Mouse (Mus musculus) forebrain, embryonic 13.5 days (tissue): ENCODE data around the gene Hdc. TPM values are rescaled to one million over a fixed set of nuclear protein-coding genes. Genes with fewer than 3 reads are reported as not detected.

Experiments used
- polyA plus RNA-seq: library from polyadenylated mRNA; unstranded; fragments of >200 nt; fragmentation: Nextera tagmentation; extraction: Ambion mirVana; gene quantifications from 2 replicates; pipeline ENCODE4 v1.2.1, GENCODE M21; 2015

Gene Hdc
- polyA plus RNA-seq, 1 experiment from 2014 or later = 1.0 TPM

Other genes starting within 250 kb of the Hdc start
- 0.09 TPM in 1 of 2 replicates, not detected in the other for gene Atp8b4, start 118.6 kb downstream of the Hdc start, polyA plus RNA-seq
- 2.8 and 4.0 TPM in 2 replicates for gene Slc27a2, start 66.9 kb downstream of the Hdc start, polyA plus RNA-seq
- gene Gabpb1, start 57.0 kb upstream of the Hdc start, polyA plus RNA-seq = 68.6 and 70.3 TPM in 2 replicates
- 28.9 and 30.8 TPM in 2 replicates for gene Usp8, start 88.0 kb upstream of the Hdc start, polyA plus RNA-seq
- gene Usp50, start 164.2 kb upstream of the Hdc start, polyA plus RNA-seq = 2.2 and 3.3 TPM in 2 replicates